Mouse (Mus musculus): ENCODE results near the gene Zc3h18.

The Zc3h18 gene

GRCm38 (mm10) chr8:122463651-122464640 lies 87.5 kb downstream of the Zc3h18 start:
- DNase-seq (ENCODE audit: low spot score in 2 of 2): no peak

- DNase-seq (ENCODE audit: low spot score in 2 of 2): no peak
Measured at GRCm38 (mm10) chr8:122464985-122465384, 88.6 kb downstream of the Zc3h18 start.

All from frontal cortex, postnatal 14 days (tissue).